Mouse (Mus musculus) stomach, embryonic 15.5 days (tissue): ENCODE measurements around the gene Has3. TPM values are rescaled to one million over a fixed set of nuclear protein-coding genes. Genes with fewer than 3 reads are reported as not detected.
A peak's percentile ranks its signal among the peaks of the same experiment; 100 is the strongest.
"Not testable (repeated sequence)": the region's sequence is repeated elsewhere in the genome, so short reads cannot be mapped to it uniquely, and the experiment has no call there.

ENCODE experiments used
- ATAC-seq: fragments of 200-750 bp; cut with Nextera tagmentation; 2 replicates; pipeline ENCODE4 v1.8.0; 2017; ENCODE audit warnings: low read depth, moderate number of reproducible peaks, moderate TSS enrichment; ENCODE audit not compliant: insufficient read depth, low FRiP score
- H3K27ac ChIP-seq: fragments of 300-500 bp; sonication (generic); 2 replicates; pipeline ENCODE4 v1.5.1; 2015; ENCODE audit warnings: mild to moderate bottlenecking, inconsistent platforms
- H3K27me3 ChIP-seq: fragments of 300-500 bp; sonication (generic); replicated peaks from 2 replicates; pipeline ENCODE4 v1.6.1; 2015; ENCODE audit warnings: inconsistent platforms
- H3K36me3 ChIP-seq: fragments of 300-500 bp; sonication (generic); 2 replicates; pipeline ENCODE4 v1.6.1; 2015; ENCODE audit warnings: inconsistent platforms
- H3K4me1 ChIP-seq: fragments of 300-500 bp; sonication (generic); 2 replicates; pipeline ENCODE4 v1.6.1; 2015; ENCODE audit warnings: inconsistent platforms
- H3K4me2 ChIP-seq: fragments of 300-500 bp; sonication (generic); 2 replicates; pipeline ENCODE4 v1.6.1; 2015; ENCODE audit warnings: mild to moderate bottlenecking, inconsistent platforms
- H3K4me3 ChIP-seq: fragments of 300-500 bp; sonication (generic); replicated peaks from 2 replicates; pipeline ENCODE4 v1.5.1; 2015; ENCODE audit warnings: inconsistent platforms
- H3K9ac ChIP-seq: fragments of 300-500 bp; sonication (generic); 2 replicates; pipeline ENCODE4 v1.6.1; 2015; ENCODE audit warnings: inconsistent platforms
- H3K9me3 ChIP-seq: fragments of 300-500 bp; sonication (generic); 2 replicates; pipeline ENCODE4 v1.6.1; 2016; ENCODE audit warnings: inconsistent platforms
- WGBS: fragments of 180-500 bp; shearing (Covaris S2); methylation state at CpG from one replicate; pipeline ENCODE4 v1.1.7; 2015; 5-methylcytosine and 5-hydroxymethylcytosine counted together
- polyA plus RNA-seq: library from polyadenylated mRNA; unstranded; fragments of >200 nt; fragmentation: Nextera tagmentation; extraction: Ambion mirVana; gene quantifications from 2 replicates; pipeline ENCODE4 v1.2.1, GENCODE M21; 2015

The Has3 gene
- polyA plus RNA-seq, 1 experiment from 2014 or later, result 0.23 TPM

GRCm38 (mm10) chr8:106924057-106924456 lies 54.0 kb downstream of the Has3 start:
- H3K9ac ChIP-seq, result no peak overlapping the region
- no peaks in the 10 kb centered on the region for H3K9me3 ChIP-seq
- ATAC-seq, result no peak
- H3K36me3 ChIP-seq, result peaks cover 24% of the 10 kb centered on the region
- H3K4me1 ChIP-seq, result peaks cover under 1% of the 10 kb centered on the region
- no peaks in the 10 kb centered on the region for H3K27me3 ChIP-seq
- H3K4me3 ChIP-seq, result no peak overlapping the region
- peak overlapping the region; percentile 72; the same call in 1 of the 2 replicates for H3K27ac ChIP-seq
- no peak overlapping the region for H3K4me2 ChIP-seq
- WGBS, result 84% methylated on average over 4 of the region's 4 CpGs

GRCm38 (mm10) chr8:106924904-106925349 lies 54.9 kb downstream of the Has3 start:
- peaks cover 15% of the 10 kb centered on the region; the same call in 1 of the 2 replicates for H3K36me3 ChIP-seq
- no peaks in the 10 kb centered on the region for H3K27me3 ChIP-seq
- peak overlapping the region; percentile 72 for H3K27ac ChIP-seq
- H3K4me3 ChIP-seq, result no peak overlapping the region
- ATAC-seq, result no peak
- WGBS, result 53% methylated on average over 8 of the region's 8 CpGs
- H3K4me1 ChIP-seq, result peaks cover 6% of the 10 kb centered on the region
- H3K9ac ChIP-seq, result no peak overlapping the region
- no peak overlapping the region for H3K4me2 ChIP-seq
- no peaks in the 10 kb centered on the region for H3K9me3 ChIP-seq

GRCm38 (mm10) chr8:106925446-106925845 lies 55.4 kb downstream of the Has3 start:
- Histone ChIP-seq H3K27me3 (no peaks in the 10 kb centered on the region), H3K4me1 (peaks cover 6% of the 10 kb centered on the region), H3K9me3 (no peaks in the 10 kb centered on the region), H3K36me3 (peaks cover 15% of the 10 kb centered on the region; the same call in 1 of the 2 replicates), H3K4me3 (no peak overlapping the region), H3K27ac (peak overlapping the region; percentile 49; the same call in 1 of the 2 replicates), H3K9ac (no peak overlapping the region), H3K4me2 (no peak overlapping the region)
- no peak for ATAC-seq
- 85% methylated on average over 4 of the region's 4 CpGs for WGBS

GRCm38 (mm10) chr8:106927247-106927646 lies 57.2 kb downstream of the Has3 start:
- peaks cover 7% of the 10 kb centered on the region for H3K4me1 ChIP-seq
- H3K27me3 ChIP-seq, result no peaks in the 10 kb centered on the region
- no peak for ATAC-seq
- WGBS, result 56% methylated on average over 4 of the region's 4 CpGs
- H3K4me2 ChIP-seq, result no peak overlapping the region
- H3K36me3 ChIP-seq, result peaks cover 3% of the 10 kb centered on the region; the same call in 1 of the 2 replicates
- H3K4me3 ChIP-seq, result no peak overlapping the region
- H3K9me3 ChIP-seq, result no peaks in the 10 kb centered on the region
- no peak overlapping the region for H3K27ac ChIP-seq
- H3K9ac ChIP-seq, result no peak overlapping the region

- not testable (repeated sequence) for ATAC-seq, H3K9me3 ChIP-seq, H3K36me3 ChIP-seq, H3K27ac ChIP-seq, H3K9ac ChIP-seq, H3K4me2 ChIP-seq, H3K4me3 ChIP-seq, H3K27me3 ChIP-seq
- 94% methylated on average over 11 of the region's 11 CpGs for WGBS
- peaks cover 12% of the 10 kb centered on the region for H3K4me1 ChIP-seq
These were observed 58.1 kb downstream of the Has3 start for GRCm38 (mm10) chr8:106928182-106928581.

- Histone ChIP-seq H3K9me3 (no peaks in the 10 kb centered on the region), H3K4me1 (peaks cover 16% of the 10 kb centered on the region), H3K9ac (no peak overlapping the region), H3K27me3 (no peaks in the 10 kb centered on the region), H3K27ac (peak overlapping the region; percentile 80), H3K4me2 (no peak overlapping the region), H3K4me3 (no peak overlapping the region), H3K36me3 (no peaks in the 10 kb centered on the region)
- 30% methylated on average over 6 of the region's 6 CpGs for WGBS
- no peak; the same call in 1 of the 2 replicates for ATAC-seq
These were observed 59.3 kb downstream of the Has3 start for GRCm38 (mm10) chr8:106929155-106929913.

GRCm38 (mm10) chr8:106929921-106930320 lies 59.9 kb downstream of the Has3 start:
- 65% methylated on average over 5 of the region's 5 CpGs for WGBS
- Histone ChIP-seq H3K4me3 (no peak overlapping the region), H3K9ac (no peak overlapping the region), H3K27me3 (no peaks in the 10 kb centered on the region), H3K27ac (peak overlapping the region; percentile 80), H3K36me3 (no peaks in the 10 kb centered on the region), H3K9me3 (no peaks in the 10 kb centered on the region), H3K4me1 (peaks cover 16% of the 10 kb centered on the region), H3K4me2 (no peak overlapping the region)
- no peak for ATAC-seq

GRCm38 (mm10) chr8:106932376-106933065 lies 62.5 kb downstream of the Has3 start:
- peak overlapping the region; percentile 4; the same call in 1 of the 2 replicates for H3K4me3 ChIP-seq
- WGBS, result 13% methylated on average over 22 of the region's 22 CpGs

GRCm38 (mm10) chr8:106933506-106934143 lies 63.6 kb downstream of the Has3 start:
- Histone ChIP-seq H3K4me3 (no peak overlapping the region), H3K36me3 (no peaks in the 10 kb centered on the region), H3K27ac (no peak overlapping the region), H3K4me1 (peaks cover 23% of the 10 kb centered on the region), H3K4me2 (no peak overlapping the region), H3K9ac (no peak overlapping the region), H3K9me3 (no peaks in the 10 kb centered on the region), H3K27me3 (no peaks in the 10 kb centered on the region)
- 88% methylated on average over 4 of the region's 4 CpGs for WGBS
- no peak for ATAC-seq

More at GRCm38 (mm10) chr8:106932376-106933065, 62.5 kb downstream of the Has3 start:
- Histone ChIP-seq H3K36me3 (no peaks in the 10 kb centered on the region), H3K9me3 (no peaks in the 10 kb centered on the region), H3K4me1 (peaks cover 21% of the 10 kb centered on the region), H3K9ac (no peak overlapping the region), H3K4me2 (peak overlapping the region; percentile 49), H3K27me3 (no peaks in the 10 kb centered on the region), H3K27ac (0 out of 2 replicates have a peak overlapping the region, but pooled peaks have one; percentile 0)
- no peak for ATAC-seq
